Mouse (Mus musculus) CD4-positive naive resting alpha-beta T cell, adult 76 days (primary cell): Measurements from ENCODE around the gene Mob2. TPM values are rescaled to one million over a fixed set of nuclear protein-coding genes. Genes with fewer than 3 reads are reported as not detected.

Source experiments
- total RNA-seq: library from RNA; stranded (reverse); gene quantifications from one replicate; pipeline ENCODE4 v1.2.4, GENCODE M21; 2023

Gene Mob2
- 82.7 TPM for total RNA-seq

GRCm38 (mm10) chr7:142060931-142061565 is at the start of gene Mob2:
Mob2 (minus strand) TSS chr7:142061065.

DNA sequence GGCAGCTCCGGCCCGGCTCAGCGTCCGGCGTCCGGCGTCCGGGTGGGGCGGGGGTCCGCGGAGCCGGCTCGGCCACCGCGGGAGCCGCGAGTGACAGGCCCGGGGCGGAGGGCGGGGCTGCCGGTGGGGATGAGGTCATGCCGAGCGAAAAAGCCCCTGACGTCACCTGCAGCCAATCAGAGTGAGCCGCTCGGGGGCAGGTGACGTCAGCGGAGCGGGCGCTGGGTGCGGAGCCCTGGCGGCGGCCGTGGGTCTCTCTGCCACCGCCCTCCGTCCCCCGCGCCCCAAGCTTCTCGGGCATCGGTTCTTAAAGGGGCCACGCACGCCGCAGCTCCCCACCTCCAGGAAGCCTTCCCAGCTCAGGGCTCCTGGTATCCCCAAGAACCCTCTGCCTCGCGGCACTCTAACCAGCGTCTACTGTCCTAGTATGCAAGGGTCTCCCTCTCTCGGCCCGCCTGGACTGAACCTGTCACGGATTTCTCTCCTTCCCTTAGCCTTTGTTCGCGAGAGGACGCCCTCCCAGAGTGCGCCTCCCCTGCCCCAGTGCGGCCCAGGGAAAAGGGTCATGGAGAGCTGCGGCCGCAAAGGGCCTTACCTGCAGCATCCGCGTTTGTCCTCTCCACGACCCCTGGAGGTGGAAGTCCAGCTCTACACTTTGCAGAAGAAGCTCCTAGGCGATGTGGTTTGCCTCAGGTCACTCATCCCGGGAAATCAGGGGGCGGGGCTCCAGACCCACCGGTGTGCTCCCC is 34.5 kb upstream of the Mob2 start, which contains the start of gene Dusp8:
TSS of gene Dusp8 (minus strand) at position 661 of the 749 bp plus-strand sequence.

Other genes with a start within 250 kb of the Mob2 start
- not detected for gene Muc5b, start 222.0 kb downstream of the Mob2 start, total RNA-seq
- gene Tollip, start 142.6 kb downstream of the Mob2 start, total RNA-seq = 73.4 TPM
- not detected for gene Brsk2, start 111.3 kb downstream of the Mob2 start, total RNA-seq
- gene Dusp8, start 34.8 kb upstream of the Mob2 start, total RNA-seq = 7.7 TPM
- not detected for gene Gm45618, start 59.7 kb upstream of the Mob2 start, total RNA-seq
- not detected for gene Gm39115, start 75.0 kb upstream of the Mob2 start, total RNA-seq
- not detected for gene Gm45337, start 83.5 kb upstream of the Mob2 start, total RNA-seq
- not detected for gene Gm29735, start 96.0 kb upstream of the Mob2 start, total RNA-seq
- gene Gm4553, start 104.7 kb upstream of the Mob2 start, total RNA-seq = not detected
- gene Krtap5-2, start 114.9 kb upstream of the Mob2 start, total RNA-seq = not detected
- not detected for gene Gm10153, start 129.3 kb upstream of the Mob2 start, total RNA-seq
- gene Krtap5-3, start 140.3 kb upstream of the Mob2 start, total RNA-seq = not detected
- not detected for gene Gm7579, start 150.8 kb upstream of the Mob2 start, total RNA-seq
- not detected for gene Krtap5-5, start 168.9 kb upstream of the Mob2 start, total RNA-seq
- not detected for gene Gm40460, start 180.0 kb upstream of the Mob2 start, total RNA-seq
- gene Gm2431, start 197.3 kb upstream of the Mob2 start, total RNA-seq = not detected
- not detected for gene Gm4559, start 213.3 kb upstream of the Mob2 start, total RNA-seq
- not detected for gene Krtap5-1, start 236.1 kb upstream of the Mob2 start, total RNA-seq
- not detected for gene Krtap5-4, start 242.5 kb upstream of the Mob2 start, total RNA-seq